Mouse (Mus musculus): Measurements from ENCODE around the gene Gm49711.

DNA sequence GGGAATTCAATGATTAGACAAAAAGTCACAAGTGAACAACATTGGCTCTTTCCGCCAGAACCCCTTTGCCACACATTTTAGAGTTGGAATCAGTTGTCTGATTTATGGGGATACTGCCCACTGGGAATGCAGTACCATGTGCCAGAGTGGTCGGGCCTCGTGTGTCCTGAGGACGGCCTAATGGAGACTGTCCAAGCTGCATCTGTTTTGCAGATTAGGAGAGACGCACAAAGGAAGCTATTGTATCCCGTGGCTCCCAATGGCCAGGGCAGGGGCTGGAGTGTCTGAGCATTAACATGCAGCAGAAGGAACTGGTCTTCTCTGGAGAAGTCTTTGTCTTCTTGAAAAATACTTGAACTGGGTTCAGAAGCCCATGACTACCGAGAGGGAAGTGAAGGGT lies 142.5 kb downstream of the Gm49711 start:
- TF ChIP-seq POLR2A (IDR thresholded peaks at IDR 0.05; ENCODE audit: low read depth, low read length) (no peak), CTCF (IDR thresholded peaks at IDR 0.05; ENCODE audit: borderline replicate concordance, insufficient read depth, low read length) (no peak)

Data from embryonic fibroblast, embryonic 13.5 days (primary cell).